Mouse (Mus musculus): ENCODE data around the gene Nfam1. TPM values are rescaled to one million over a fixed set of nuclear protein-coding genes. Genes with fewer than 3 reads are reported as not detected.
A peak's percentile ranks its signal among the peaks of the same experiment; 100 is the strongest.

The Nfam1 gene
- polyA plus RNA-seq, 1 experiment: 31.0 TPM

- Histone ChIP-seq H3K4me3 (ENCODE audit: extremely low read depth, insufficient read depth, insufficient read length) (peak overlapping the region; percentile 9; the same call in 1 of the 2 replicates), H3K36me3 (ENCODE audit: control insufficient read depth, insufficient read depth, low read length) (no peaks in the 10 kb centered on the region), H3K27ac (ENCODE audit: insufficient read depth, low read length) (no peak overlapping the region), H3K4me1 (ENCODE audit: control insufficient read depth, insufficient read depth, insufficient read length) (peaks cover 2% of the 10 kb centered on the region), H3K27me3 (ENCODE audit: control insufficient read depth, insufficient read depth, low read length) (peaks cover 11% of the 10 kb centered on the region)
- TF ChIP-seq POLR2A (IDR thresholded peaks at IDR 0.05; ENCODE audit: low read depth, low read length) (no peak), CTCF (IDR thresholded peaks at IDR 0.05; ENCODE audit: extremely low read depth, insufficient read depth, insufficient read length, insufficient replicate concordance) (no peak)
- DNase-seq (ENCODE audit: low read depth in 1 of 2, low spot score in 2 of 2): no peak
- 12% methylated on average over 38 of the region's 39 CpGs for WGBS
Observed at GRCm38 (mm10) chr15:82963090-82963489, 70.0 kb downstream of the Nfam1 start.

- H3K36me3 ChIP-seq (ENCODE audit: control insufficient read depth, insufficient read depth, low read length): no peaks in the 10 kb centered on the region
- H3K27ac ChIP-seq (ENCODE audit: insufficient read depth, low read length): no peak overlapping the region
- H3K4me3 ChIP-seq (ENCODE audit: extremely low read depth, insufficient read depth, insufficient read length): no peak overlapping the region
- peaks cover 2% of the 10 kb centered on the region for H3K4me1 ChIP-seq (ENCODE audit: control insufficient read depth, insufficient read depth, insufficient read length)
- peaks cover 11% of the 10 kb centered on the region for H3K27me3 ChIP-seq (ENCODE audit: control insufficient read depth, insufficient read depth, low read length)
- TF ChIP-seq POLR2A (IDR thresholded peaks at IDR 0.05; ENCODE audit: low read depth, low read length) (no peak), CTCF (IDR thresholded peaks at IDR 0.05; ENCODE audit: extremely low read depth, insufficient read depth, insufficient read length, insufficient replicate concordance) (no peak)
- DNase-seq (ENCODE audit: low read depth in 1 of 2, low spot score in 2 of 2): no peak
- WGBS: 79% methylated on average over 4 of the region's 4 CpGs
Observed at GRCm38 (mm10) chr15:82962536-82962935, 70.6 kb downstream of the Nfam1 start.

DNA sequence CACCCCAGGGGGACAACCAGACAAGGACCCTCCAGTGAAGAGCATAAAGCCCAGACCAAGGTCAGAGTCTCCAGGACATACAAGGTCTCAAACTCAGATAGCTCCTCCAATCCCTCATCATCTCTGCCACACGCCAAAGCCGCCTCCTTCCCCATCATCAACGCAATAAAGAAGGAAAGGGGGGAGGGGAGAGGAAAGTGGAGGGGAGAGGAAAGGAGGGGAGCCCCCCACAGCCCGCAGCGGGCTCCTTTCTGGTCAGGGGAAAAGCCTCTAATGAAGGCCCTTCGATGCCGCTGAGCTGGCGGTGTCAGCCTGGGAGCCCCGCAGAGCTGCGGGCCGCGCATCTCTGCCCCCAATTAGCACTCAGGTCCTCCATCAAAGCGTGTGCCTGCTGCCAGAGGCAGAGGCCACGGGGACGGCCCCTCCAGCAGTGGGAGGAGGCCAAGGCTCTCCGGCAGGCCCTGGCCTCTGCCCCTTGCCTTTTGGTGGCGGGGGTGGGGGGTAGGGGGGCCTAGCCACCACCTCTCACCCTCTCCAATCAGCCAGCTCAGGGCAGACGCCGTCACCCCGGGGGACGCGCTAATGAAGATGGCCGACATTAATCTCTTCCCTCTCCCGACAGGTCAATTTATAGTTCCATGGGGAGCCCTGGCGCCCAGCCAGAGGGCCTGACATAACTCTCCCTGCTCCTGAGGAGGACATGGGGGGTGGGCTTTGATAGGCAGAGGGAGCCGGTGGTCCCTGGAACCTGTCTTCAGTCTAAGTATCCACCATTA lies 72.1 kb downstream of the Nfam1 start:
- WGBS: 47% methylated on average over 24 of the region's 26 CpGs
- TF ChIP-seq CTCF (IDR thresholded peaks at IDR 0.05; ENCODE audit: extremely low read depth, insufficient read depth, insufficient read length, insufficient replicate concordance) (no peak), POLR2A (IDR thresholded peaks at IDR 0.05; ENCODE audit: low read depth, low read length) (no peak)
- H3K4me1 ChIP-seq (ENCODE audit: control insufficient read depth, insufficient read depth, insufficient read length): peaks cover 2% of the 10 kb centered on the region

DNA sequence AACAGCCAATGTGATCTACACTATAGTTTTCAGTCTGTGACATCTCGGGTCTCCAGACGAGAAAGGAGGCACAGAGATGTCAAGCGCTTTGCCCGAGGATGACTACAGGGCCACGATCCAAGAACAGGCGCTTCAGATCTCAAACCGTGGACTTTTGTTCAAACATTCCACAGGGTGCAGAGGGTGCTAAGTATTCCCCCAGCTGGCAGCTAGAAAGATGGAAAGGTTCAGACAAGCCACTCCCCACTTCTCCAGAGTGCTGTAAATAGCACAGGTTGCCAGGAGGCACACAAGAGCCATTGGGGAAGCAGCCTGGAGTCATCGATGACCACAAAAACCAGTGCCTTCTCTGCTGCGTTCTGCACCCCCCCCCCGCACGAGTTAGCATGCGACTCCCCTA lies 74.0 kb downstream of the Nfam1 start:
- Histone ChIP-seq H3K4me1 (ENCODE audit: control insufficient read depth, insufficient read depth, insufficient read length) (peaks cover 2% of the 10 kb centered on the region), H3K36me3 (ENCODE audit: control insufficient read depth, insufficient read depth, low read length) (no peaks in the 10 kb centered on the region), H3K27ac (ENCODE audit: insufficient read depth, low read length) (no peak overlapping the region), H3K4me3 (ENCODE audit: extremely low read depth, insufficient read depth, insufficient read length) (no peak overlapping the region), H3K27me3 (ENCODE audit: control insufficient read depth, insufficient read depth, low read length) (peaks cover 11% of the 10 kb centered on the region)
- no peak for DNase-seq (ENCODE audit: low read depth in 1 of 2, low spot score in 2 of 2)
- TF ChIP-seq CTCF (IDR thresholded peaks at IDR 0.05; ENCODE audit: extremely low read depth, insufficient read depth, insufficient read length, insufficient replicate concordance) (no peak), POLR2A (IDR thresholded peaks at IDR 0.05; ENCODE audit: low read depth, low read length) (no peak)
- 52% methylated on average over 12 of the region's 12 CpGs for WGBS

More for the DNA sequence above, 72.1 kb downstream of the Nfam1 start:
- Histone ChIP-seq H3K27ac (ENCODE audit: insufficient read depth, low read length) (no peak overlapping the region), H3K36me3 (ENCODE audit: control insufficient read depth, insufficient read depth, low read length) (no peaks in the 10 kb centered on the region), H3K4me3 (ENCODE audit: extremely low read depth, insufficient read depth, insufficient read length) (no peak overlapping the region), H3K27me3 (ENCODE audit: control insufficient read depth, insufficient read depth, low read length) (peaks cover 11% of the 10 kb centered on the region)
- no peak for DNase-seq (ENCODE audit: low read depth in 1 of 2, low spot score in 2 of 2)

GRCm38 (mm10) chr15:82958253-82958701 lies 74.8 kb downstream of the Nfam1 start:
- TF ChIP-seq POLR2A (IDR thresholded peaks at IDR 0.05; ENCODE audit: low read depth, low read length) (no peak), CTCF (IDR thresholded peaks at IDR 0.05; ENCODE audit: extremely low read depth, insufficient read depth, insufficient read length, insufficient replicate concordance) (no peak)
- peaks cover 4% of the 10 kb centered on the region; the same call in 1 of the 2 replicates for H3K27me3 ChIP-seq (ENCODE audit: control insufficient read depth, insufficient read depth, low read length)
- H3K4me3 ChIP-seq (ENCODE audit: extremely low read depth, insufficient read depth, insufficient read length): no peak overlapping the region
- H3K4me1 ChIP-seq (ENCODE audit: control insufficient read depth, insufficient read depth, insufficient read length): peaks cover 2% of the 10 kb centered on the region
- 15% methylated on average over 16 of the region's 16 CpGs for WGBS
- no peak for DNase-seq (ENCODE audit: low read depth in 1 of 2, low spot score in 2 of 2)
- no peak overlapping the region for H3K27ac ChIP-seq (ENCODE audit: insufficient read depth, low read length)
- no peaks in the 10 kb centered on the region for H3K36me3 ChIP-seq (ENCODE audit: control insufficient read depth, insufficient read depth, low read length)

- no peak for DNase-seq (ENCODE audit: low read depth in 1 of 2, low spot score in 2 of 2)
- no peak for TF ChIP-seq CTCF (IDR thresholded peaks at IDR 0.05; ENCODE audit: extremely low read depth, insufficient read depth, insufficient read length, insufficient replicate concordance)
- no peak for TF ChIP-seq POLR2A (IDR thresholded peaks at IDR 0.05; ENCODE audit: low read depth, low read length)
- WGBS: 67% methylated on average over 4 of the region's 4 CpGs
- no peaks in the 10 kb centered on the region; the same call in none of the 2 replicates for H3K4me1 ChIP-seq (ENCODE audit: control insufficient read depth, insufficient read depth, insufficient read length)
- H3K4me3 ChIP-seq (ENCODE audit: extremely low read depth, insufficient read depth, insufficient read length): no peak overlapping the region
- no peak overlapping the region for H3K27ac ChIP-seq (ENCODE audit: insufficient read depth, low read length)
- H3K36me3 ChIP-seq (ENCODE audit: control insufficient read depth, insufficient read depth, low read length): no peaks in the 10 kb centered on the region
- H3K27me3 ChIP-seq (ENCODE audit: control insufficient read depth, insufficient read depth, low read length): peaks cover 3% of the 10 kb centered on the region
Observed at GRCm38 (mm10) chr15:82956721-82957120, 76.4 kb downstream of the Nfam1 start.

GRCm38 (mm10) chr15:82956310-82956709 lies 76.8 kb downstream of the Nfam1 start:
- H3K36me3 ChIP-seq (ENCODE audit: control insufficient read depth, insufficient read depth, low read length): no peaks in the 10 kb centered on the region
- DNase-seq (ENCODE audit: low read depth in 1 of 2, low spot score in 2 of 2): no peak
- TF ChIP-seq POLR2A (IDR thresholded peaks at IDR 0.05; ENCODE audit: low read depth, low read length) (no peak), CTCF (IDR thresholded peaks at IDR 0.05; ENCODE audit: extremely low read depth, insufficient read depth, insufficient read length, insufficient replicate concordance) (no peak)
- WGBS: 81% methylated on average over 3 of the region's 3 CpGs
- no peak overlapping the region for H3K4me3 ChIP-seq (ENCODE audit: extremely low read depth, insufficient read depth, insufficient read length)
- H3K4me1 ChIP-seq (ENCODE audit: control insufficient read depth, insufficient read depth, insufficient read length): no peaks in the 10 kb centered on the region; the same call in none of the 2 replicates
- H3K27me3 ChIP-seq (ENCODE audit: control insufficient read depth, insufficient read depth, low read length): peaks cover 3% of the 10 kb centered on the region
- no peak overlapping the region for H3K27ac ChIP-seq (ENCODE audit: insufficient read depth, low read length)
